Mouse (Mus musculus) erythroblast, embryonic 14.5 days (primary cell): Measurements from ENCODE around the gene Acyp1. TPM values are rescaled to one million over a fixed set of nuclear protein-coding genes. Genes with fewer than 3 reads are reported as not detected.

Source experiments
- H3K27me3 ChIP-seq: 2 replicates; pipeline ENCODE4 v1.6.1; 2012; ENCODE audit warnings: inconsistent platforms; ENCODE audit not compliant: control insufficient read depth
- H3K36me3 ChIP-seq: 2 replicates; pipeline ENCODE4 v1.6.1; 2012; ENCODE audit warnings: mild to moderate bottlenecking, inconsistent platforms; ENCODE audit not compliant: control insufficient read depth
- H3K4me1 ChIP-seq: 2 replicates; pipeline ENCODE4 v1.6.1; 2012; ENCODE audit warnings: inconsistent platforms; ENCODE audit not compliant: control insufficient read depth
- H3K4me3 ChIP-seq: replicated peaks from 2 replicates; pipeline ENCODE3; 2012; ENCODE audit warnings: moderate library complexity, mild to moderate bottlenecking, inconsistent platforms
- H3K9me3 ChIP-seq: 2 replicates; pipeline ENCODE4 v1.6.1; 2012; ENCODE audit warnings: low read length, inconsistent platforms, mixed read lengths; ENCODE audit not compliant: control insufficient read depth
- GATA1 ChIP-seq: IDR thresholded peaks from 2 replicates; pipeline ENCODE4 v1.6.1; 2012; ENCODE audit warnings: low read length, inconsistent platforms, mixed read lengths
- TAL1 ChIP-seq: IDR thresholded peaks from 3 replicates; pipeline ENCODE4 v1.6.1; 2012; ENCODE audit warnings: low read length, inconsistent platforms, mixed read lengths
- polyA plus RNA-seq: library from polyadenylated mRNA; stranded (reverse); fragments of >175 nt; gene quantifications from 2 replicates; pipeline ENCODE4 v1.2.3, GENCODE M21; 2012

Acyp1 gene
- polyA plus RNA-seq, 1 experiment, result 10.0 TPM

GRCm38 (mm10) chr12:85263190-85263589, 25.0 kb downstream of the Acyp1 start:
- H3K36me3 ChIP-seq, result peaks cover 2% of the 10 kb centered on the region
- TF ChIP-seq TAL1, result no peak
- TF ChIP-seq GATA1, result no peak
- 0 out of 2 replicates have a peak, but pooled peaks cover 2% of the 10 kb centered on the region for H3K4me1 ChIP-seq
- H3K9me3 ChIP-seq, result no peaks in the 10 kb centered on the region; the same call in 1 of the 2 replicates
- no peaks in the 10 kb centered on the region for H3K27me3 ChIP-seq
- H3K4me3 ChIP-seq, result no peak overlapping the region

- Histone ChIP-seq H3K9me3 (no peaks in the 10 kb centered on the region; the same call in 1 of the 2 replicates), H3K27me3 (no peaks in the 10 kb centered on the region), H3K36me3 (peaks cover 2% of the 10 kb centered on the region), H3K4me3 (no peak overlapping the region), H3K4me1 (0 out of 2 replicates have a peak, but pooled peaks cover 2% of the 10 kb centered on the region)
- TF ChIP-seq GATA1, result no peak
- no peak for TF ChIP-seq TAL1
These were observed 25.7 kb downstream of the Acyp1 start for GRCm38 (mm10) chr12:85262489-85262888.

- TF ChIP-seq TAL1 (no peak), GATA1 (no peak)
- Histone ChIP-seq H3K27me3 (no peaks in the 10 kb centered on the region), H3K4me1 (peaks cover 2% of the 10 kb centered on the region; the same call in 1 of the 2 replicates), H3K4me3 (no peak overlapping the region), H3K36me3 (peaks cover 2% of the 10 kb centered on the region), H3K9me3 (no peaks in the 10 kb centered on the region)
These were observed 31.1 kb downstream of the Acyp1 start for GRCm38 (mm10) chr12:85257008-85257639.

- TF ChIP-seq GATA1 (no peak), TAL1 (no peak)
- Histone ChIP-seq H3K4me1 (peaks cover 2% of the 10 kb centered on the region; the same call in 1 of the 2 replicates), H3K9me3 (no peaks in the 10 kb centered on the region), H3K27me3 (no peaks in the 10 kb centered on the region), H3K36me3 (peaks cover 2% of the 10 kb centered on the region), H3K4me3 (no peak overlapping the region)
These were observed 32.0 kb downstream of the Acyp1 start for GRCm38 (mm10) chr12:85256074-85256751.

- H3K36me3 ChIP-seq, result peaks cover 7% of the 10 kb centered on the region
- no peak for TF ChIP-seq TAL1
- TF ChIP-seq GATA1, result no peak
- H3K27me3 ChIP-seq, result no peaks in the 10 kb centered on the region
- peaks cover 7% of the 10 kb centered on the region for H3K9me3 ChIP-seq
- H3K4me3 ChIP-seq, result no peak overlapping the region
- H3K4me1 ChIP-seq, result no peaks in the 10 kb centered on the region
These were observed 36.2 kb downstream of the Acyp1 start for GRCm38 (mm10) chr12:85252083-85252482.

GRCm38 (mm10) chr12:85237553-85237952, 50.7 kb downstream of the Acyp1 start:
- TF ChIP-seq GATA1 (no peak), TAL1 (no peak)
- H3K4me1 ChIP-seq, result no peaks in the 10 kb centered on the region
- peaks cover 2% of the 10 kb centered on the region for H3K36me3 ChIP-seq
- H3K9me3 ChIP-seq, result no peaks in the 10 kb centered on the region
- no peaks in the 10 kb centered on the region for H3K27me3 ChIP-seq
- H3K4me3 ChIP-seq, result no peak overlapping the region

GRCm38 (mm10) chr12:85233376-85234358, 54.6 kb downstream of the Acyp1 start:
- TF ChIP-seq GATA1 (no peak), TAL1 (no peak)
- H3K27me3 ChIP-seq, result no peaks in the 10 kb centered on the region
- H3K4me3 ChIP-seq, result no peak overlapping the region
- H3K36me3 ChIP-seq, result peaks cover 2% of the 10 kb centered on the region
- H3K4me1 ChIP-seq, result no peaks in the 10 kb centered on the region
- no peaks in the 10 kb centered on the region for H3K9me3 ChIP-seq

- Histone ChIP-seq H3K4me1 (no peaks in the 10 kb centered on the region), H3K27me3 (no peaks in the 10 kb centered on the region), H3K4me3 (no peak overlapping the region), H3K36me3 (peaks cover 42% of the 10 kb centered on the region), H3K9me3 (no peaks in the 10 kb centered on the region)
- TF ChIP-seq TAL1, result no peak
- no peak for TF ChIP-seq GATA1
These were observed 60.2 kb downstream of the Acyp1 start for GRCm38 (mm10) chr12:85227876-85228599.
